Mouse (Mus musculus) small intestine, adult 2 months (tissue): ENCODE results near the gene Map4k2.

Experiments
- CTCF ChIP-seq: fragments of 200-500 bp; IDR thresholded peaks from 2 replicates; pipeline ENCODE4 v1.5.1; 2012; ENCODE audit warnings: low read depth, mild to moderate bottlenecking, control low read depth, inconsistent platforms, low read length, moderate library complexity, mixed read lengths; ENCODE audit not compliant: insufficient replicate concordance, insufficient read length; ENCODE audit errors: extremely low read depth
- POLR2A ChIP-seq: fragments of 200-500 bp; IDR thresholded peaks from 2 replicates; pipeline ENCODE4 v1.6.1; 2012; ENCODE audit warnings: low read depth, mild to moderate bottlenecking, control low read depth, inconsistent platforms, low read length, moderate library complexity

DNA sequence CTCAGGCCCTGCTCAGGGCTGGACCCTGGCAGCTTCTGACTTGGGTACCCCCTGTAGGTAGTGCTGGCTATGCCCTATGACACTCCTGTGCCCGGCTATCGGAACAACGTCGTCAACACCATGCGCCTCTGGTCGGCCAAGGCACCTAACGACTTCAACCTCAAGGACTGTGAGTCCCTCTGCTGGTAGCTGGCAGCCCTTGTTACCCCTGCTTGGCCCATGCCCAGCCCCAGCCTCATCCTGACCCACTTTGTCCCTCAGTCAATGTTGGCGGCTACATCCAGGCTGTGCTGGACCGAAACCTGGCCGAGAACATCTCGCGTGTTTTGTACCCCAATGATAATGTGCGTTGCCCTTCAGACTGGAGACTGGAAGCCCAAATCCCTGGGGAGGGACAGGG lies 47.1 kb downstream of the Map4k2 start:
- no peak for TF ChIP-seq POLR2A
- TF ChIP-seq CTCF: no peak
